Mouse (Mus musculus) adrenal gland, adult 8-10 months (tissue): Measurements from ENCODE around the gene Olfr998. TPM values are rescaled to one million over a fixed set of nuclear protein-coding genes. Genes with fewer than 3 reads are reported as not detected.
"Not testable (repeated sequence)": the region's sequence is repeated elsewhere in the genome, so short reads cannot be mapped to it uniquely, and the experiment has no call there.

Experiments used
- DNase-seq: peaks from one replicate; pipeline ENCODE4 v3.0.0; 2022
- total RNA-seq, 4 experiments: library from RNA; stranded (reverse); gene quantifications; 2 replicates each; pipeline ENCODE4 v1.2.4; 2022

Olfr998 gene
- not detected for total RNA-seq

DNA sequence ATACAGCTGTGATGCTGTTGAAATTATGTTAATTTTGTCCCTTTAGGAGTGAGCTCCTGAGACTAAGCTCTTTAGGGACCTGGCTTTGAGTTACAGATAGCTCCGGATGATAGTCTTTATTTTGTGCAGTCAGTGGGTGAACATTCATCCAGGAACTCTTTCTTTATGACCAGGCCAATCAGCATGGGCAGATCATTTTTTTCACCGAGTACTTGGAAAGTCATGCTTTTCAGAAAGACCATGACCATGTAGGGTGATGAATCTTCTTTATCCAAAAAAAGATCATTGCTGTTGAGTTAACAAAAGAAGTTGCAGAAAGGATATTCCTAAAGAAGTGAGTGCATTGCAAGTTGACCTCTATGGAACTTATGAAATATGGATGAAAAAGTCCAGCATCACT lies at the start of gene Olfr998:
TSS of gene Olfr998 (plus strand) at position 301 of the 400 bp plus-strand sequence.
- DNase-seq: not testable (repeated sequence)

GRCm38 (mm10) chr2:85554806-85555205 lies 33.9 kb upstream of the Olfr998 start:
- DNase-seq: no peak

DNA sequence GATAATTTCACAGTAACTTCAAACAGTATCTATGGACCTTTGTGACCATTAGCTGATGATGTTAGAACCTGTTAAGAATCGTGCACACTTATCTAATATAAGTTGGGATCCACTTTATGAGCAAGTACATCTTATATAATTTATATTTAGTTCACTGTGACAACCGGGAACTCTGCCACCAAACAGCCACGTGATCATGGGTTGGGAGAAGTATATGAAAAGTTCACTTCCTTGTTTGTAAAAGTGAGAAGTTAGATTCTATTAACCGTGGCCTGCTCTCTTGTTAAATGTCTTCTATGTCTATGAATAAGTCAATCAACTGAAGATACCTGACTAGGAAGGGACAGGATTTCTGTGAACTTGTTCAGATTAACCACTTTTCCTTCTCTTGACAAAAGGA lies 28.5 kb upstream of the Olfr998 start:
- DNase-seq: no peak

- DNase-seq: no peak
Measured at GRCm38 (mm10) chr2:85561187-85561586, 27.6 kb upstream of the Olfr998 start.

- no peak for DNase-seq
Measured at GRCm38 (mm10) chr2:85578915-85579314, 9.8 kb upstream of the Olfr998 start, which contains the start of gene Olfr996. Gene Olfr996 (plus strand): TSS chr2:85579215.

GRCm38 (mm10) chr2:85611803-85612202 lies 23.1 kb downstream of the Olfr998 start, which contains the start of gene Olfr1000:
Gene Olfr1000 (minus strand): TSS chr2:85611903.
- no peak for DNase-seq

Other genes with a start within 250 kb of the Olfr998 start
- gene Olfr987, start 249.6 kb upstream of the Olfr998 start, total RNA-seq: not detected
- gene Olfr988, start 225.7 kb upstream of the Olfr998 start, total RNA-seq: not detected
- gene Olfr992, start 179.5 kb upstream of the Olfr998 start, total RNA-seq: not detected
- gene Olfr993, start 174.1 kb upstream of the Olfr998 start, total RNA-seq: not detected
- not detected for gene Olfr994, start 152.5 kb upstream of the Olfr998 start, total RNA-seq
- gene Olfr995, start 145.3 kb upstream of the Olfr998 start, total RNA-seq: not detected
- under 1 TPM; 0.26 to 0.66 (median 0.48) TPM for gene 4833423E24Rik, start 69.9 kb upstream of the Olfr998 start, total RNA-seq
- gene Olfr996, start 9.7 kb upstream of the Olfr998 start, total RNA-seq: not detected
- not detected for gene Olfr1000, start 23.0 kb downstream of the Olfr998 start, total RNA-seq
- not detected for gene Olfr1002, start 61.8 kb downstream of the Olfr998 start, total RNA-seq
- not detected for gene Olfr154, start 75.5 kb downstream of the Olfr998 start, total RNA-seq
- gene Olfr1006, start 89.8 kb downstream of the Olfr998 start, total RNA-seq: not detected
- gene Olfr1008, start 100.5 kb downstream of the Olfr998 start, total RNA-seq: not detected
- under 1 TPM in 3 of 4 experiments, not detected in 1; 0.17 to 0.24 (median 0.22) TPM for gene Olfr1009, start 126.5 kb downstream of the Olfr998 start, total RNA-seq
- not detected for gene Olfr1012, start 173.8 kb downstream of the Olfr998 start, total RNA-seq
- not detected for gene Olfr1013, start 178.2 kb downstream of the Olfr998 start, total RNA-seq
- not detected for gene Olfr1014, start 183.8 kb downstream of the Olfr998 start, total RNA-seq
- gene Olfr1015, start 193.1 kb downstream of the Olfr998 start, total RNA-seq: under 1 TPM in 1 of 4 experiments, not detected in 3; 0.46 TPM
- gene Olfr1016, start 213.6 kb downstream of the Olfr998 start, total RNA-seq: not detected
- gene Olfr1018, start 229.5 kb downstream of the Olfr998 start, total RNA-seq: not detected